Mouse (Mus musculus) heart, adult 10 weeks (tissue): Measurements from ENCODE around the gene Gm8439. TPM values are rescaled to one million over a fixed set of nuclear protein-coding genes. Genes with fewer than 3 reads are reported as not detected.

Source experiments
- polyA plus RNA-seq: library from polyadenylated mRNA; stranded (reverse); fragments of 350-450 nt; fragmentation: Illumina TruSeq; extraction: RNeasy Lipid Tissue Mini Kit (QIAGEN cat#74804); gene quantifications from one replicate; pipeline ENCODE4 v1.2.3, GENCODE M21; 2014; ENCODE audit warnings: low read depth, low replicate concordance

Gene Gm8439
- polyA plus RNA-seq = not detected

GRCm38 (mm10) chr4:120588445-120588844 is at the start of gene Gm8439:
Gm8439 (plus strand) TSS chr4:120588745.

GRCm38 (mm10) chr4:120569486-120570437 is 18.8 kb upstream of the Gm8439 start, which contains the start of gene Ctps:
Ctps (minus strand) TSS chr4:120570276.

Other genes with a start within 250 kb of the Gm8439 start
- 49.3 TPM for gene Scmh1, start 183.5 kb upstream of the Gm8439 start, polyA plus RNA-seq
- gene Slfnl1, start 56.5 kb upstream of the Gm8439 start, polyA plus RNA-seq = not detected
- 43.5 TPM for gene Ctps, start 18.5 kb upstream of the Gm8439 start, polyA plus RNA-seq
- gene Cited4, start 77.8 kb downstream of the Gm8439 start, polyA plus RNA-seq = 30.8 TPM
- gene Kcnq4, start 159.9 kb downstream of the Gm8439 start, polyA plus RNA-seq = 3.9 TPM
- 70.0 TPM for gene Nfyc, start 242.8 kb downstream of the Gm8439 start, polyA plus RNA-seq